10 mouse cellular contexts compared by ENCODE assay signal in genomic region chr16:96235366-96235970, GRCm38 (mm10). TPM values are rescaled to one million over a fixed set of nuclear protein-coding genes. Genes with fewer than 3 reads are reported as not detected.
A peak's percentile ranks its signal among the peaks of the same experiment; 100 is the strongest.
DNase-seq lines count a peak whose midpoint lies in the region; ATAC-seq lines count a peak whose summit lies in the region.
"Had no signal": no experiment of that assay in that cellular context is flagged by ENCODE, and none has a peak within 500 bp of the region (broad histone marks: within the 10 kb centered on the region; RNA-seq: fewer than 3 reads in every experiment).

Gene B3galt5 (plus strand): TSS chr16:96235801.

- peak within 1 kb of the TSS; percentile 87 for H3K27ac ChIP-seq in limb, embryonic 12.5 days
- H3K27ac ChIP-seq in liver, embryonic 11.5 days (ENCODE audit: low read depth, low read length), result no peak within 1 kb of the TSS

- H3K4me2 ChIP-seq in limb, embryonic 12.5 days, result peak within 1 kb of the TSS; percentile 17; the same call in 1 of the 2 replicates
- no peak within 1 kb of the TSS for H3K4me2 ChIP-seq in liver, embryonic 11.5 days

- no peaks in the 10 kb centered on the region for H3K36me3 ChIP-seq in limb, embryonic 12.5 days
- no peaks in the 10 kb centered on the region for H3K36me3 ChIP-seq in liver, embryonic 11.5 days (ENCODE audit: control insufficient read depth, insufficient read depth, low read length)

- intact Hi-C loops in heart, postnatal 25 days (cut with DNase I), result no loop called here

- no peak within 1 kb of the TSS for H3K4me3 ChIP-seq in limb, embryonic 12.5 days (replicated peaks)
- H3K4me3 ChIP-seq in liver, embryonic 11.5 days (ENCODE audit: low read depth, low read length), result no peak within 1 kb of the TSS
- H3K4me3 ChIP-seq: megakaryocyte, embryonic 14.5 days had no signal

- peak; percentile 52; the same call in 1 of the 2 replicates for ATAC-seq in limb, embryonic 12.5 days (ENCODE audit: insufficient number of reproducible peaks, insufficient read depth, low FRiP score, low TSS enrichment, low read depth)
- no peak for ATAC-seq in liver, embryonic 11.5 days (replicated peaks; ENCODE audit: low FRiP score)
- ATAC-seq: intestine, embryonic 16.5 days had no signal

- 0 out of 2 replicates have a peak, but pooled peaks cover 3% of the 10 kb centered on the region for H3K27me3 ChIP-seq in limb, embryonic 12.5 days
- H3K27me3 ChIP-seq in liver, embryonic 11.5 days (replicated peaks; ENCODE audit: control insufficient read depth, insufficient read depth, low read length), result no peaks in the 10 kb centered on the region

- H3K9ac ChIP-seq in limb, embryonic 12.5 days (replicated peaks), result no peak within 1 kb of the TSS
- H3K9ac ChIP-seq in liver, embryonic 11.5 days (ENCODE audit: low read depth, low read length), result no peak within 1 kb of the TSS

- H3K9me3 ChIP-seq in limb, embryonic 12.5 days, result no peaks in the 10 kb centered on the region
- H3K9me3 ChIP-seq in liver, embryonic 11.5 days (ENCODE audit: control insufficient read depth, low read length), result no peaks in the 10 kb centered on the region
- H3K9me3 ChIP-seq: megakaryocyte, embryonic 14.5 days had no signal

- 70% methylated on average over 17 of the region's 17 CpGs for WGBS in limb, embryonic 12.5 days
- WGBS in liver, embryonic 11.5 days, result 83% methylated on average over 17 of the region's 17 CpGs

- peak in 1 of 2 experiments; percentile 48 for DNase-seq in frontal cortex, adult 2 months (ENCODE audit: extremely low spot score in 1 of 2, low spot score in 1 of 2)
- DNase-seq in frontal cortex, postnatal 10 days (ENCODE audit: low spot score in 2 of 2), result no peak
- DNase-seq in ZHBTc4 (ENCODE audit: low read depth, low spot score), result peak; percentile 40
- DNase-seq in forelimb bud, embryonic 11.5 days (ENCODE audit: low read depth, low spot score), result peak; percentile 61
- no peak for DNase-seq in liver, embryonic 11.5 days (ENCODE audit: low spot score)
- DNase-seq in heart, postnatal 25 days (ENCODE audit: low spot score), result no peak
- DNase-seq in gastrocnemius, postnatal 25 days, result no peak

- 0 out of 2 replicates have a peak, but pooled peaks cover 4% of the 10 kb centered on the region for H3K4me1 ChIP-seq in limb, embryonic 12.5 days (replicated peaks)
- no peaks in the 10 kb centered on the region for H3K4me1 ChIP-seq in liver, embryonic 11.5 days (replicated peaks; ENCODE audit: control insufficient read depth, insufficient read depth, low read length)
- H3K4me1 ChIP-seq: megakaryocyte, embryonic 14.5 days had no signal

RNA-seq across cellular contexts. Expression of gene B3galt5, which starts in this region (rescaled TPM):
- 13.3 and 14.2 TPM in 2 replicates for polyA plus RNA-seq in frontal cortex, adult 2 months (2012; rRNA removed)
- 0.43 and 0.46 TPM in 2 replicates for polyA plus RNA-seq in limb, embryonic 12.5 days (2016; fragmentation: Nextera tagmentation; extraction: Ambion mirVana)
- polyA plus RNA-seq in liver, embryonic 11.5 days (2014; fragmentation: Nextera tagmentation; extraction: Ambion mirVana), result 0.11 and 0.23 TPM in 2 replicates
- total RNA-seq in heart, postnatal 25 days (2021), result not detected
- total RNA-seq in gastrocnemius, postnatal 25 days (2021), result under 1 TPM in 1 of 2 experiments, not detected in 1; 0.11 TPM

Comparison
In these comparisons a context has a peak if more than half of its experiments do, and no peak if none do; other contexts are left out.
1. Peak in ATAC-seq, H3K27ac ChIP-seq and H3K4me2 ChIP-seq in limb, embryonic 12.5 days; RNA of the gene not detected or under 1 TPM.
2. DNase-seq: peak in ZHBTc4 (single experiment) and forelimb bud, embryonic 11.5 days (single experiment); none in frontal cortex, postnatal 10 days (0 of 2), liver, embryonic 11.5 days (single experiment), heart, postnatal 25 days (single experiment) and gastrocnemius, postnatal 25 days (single experiment).